Mouse (Mus musculus) CH12F3 (cell line): ENCODE data around the gene Fbxw11.
"Not testable (repeated sequence)": the region's sequence is repeated elsewhere in the genome, so short reads cannot be mapped to it uniquely, and the experiment has no call there.

Experiments
- in situ Hi-C: fragments of 300-500 bp; cut with MboI; formaldehyde crosslinking; loops from 2 replicates; pipeline ENCODE4 v1.14.3; 2020; ENCODE audit warnings: low sequenced_read_pairs

The Fbxw11 gene

DNA sequence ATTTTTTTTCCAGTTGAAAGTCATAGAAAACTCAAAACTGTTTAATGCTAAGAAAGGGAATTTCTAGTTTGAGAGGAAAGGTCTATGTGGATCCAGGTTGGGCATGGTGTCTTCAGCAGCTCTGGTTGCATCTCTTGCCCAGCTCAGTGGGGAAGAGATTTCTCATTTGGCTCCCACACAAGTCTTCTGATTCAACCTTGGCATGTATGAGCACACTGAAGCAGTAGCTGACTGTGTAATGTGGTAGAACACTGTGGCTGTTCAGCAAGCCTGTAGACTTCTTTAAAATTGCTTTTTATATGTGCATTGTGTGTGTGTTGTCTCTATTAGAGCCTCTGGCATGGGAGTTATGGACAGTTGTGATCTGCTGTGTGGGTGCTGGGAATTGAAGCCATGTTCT lies 24.5 kb downstream of the Fbxw11 start:
- in situ Hi-C loops, result no loop called here

DNA sequence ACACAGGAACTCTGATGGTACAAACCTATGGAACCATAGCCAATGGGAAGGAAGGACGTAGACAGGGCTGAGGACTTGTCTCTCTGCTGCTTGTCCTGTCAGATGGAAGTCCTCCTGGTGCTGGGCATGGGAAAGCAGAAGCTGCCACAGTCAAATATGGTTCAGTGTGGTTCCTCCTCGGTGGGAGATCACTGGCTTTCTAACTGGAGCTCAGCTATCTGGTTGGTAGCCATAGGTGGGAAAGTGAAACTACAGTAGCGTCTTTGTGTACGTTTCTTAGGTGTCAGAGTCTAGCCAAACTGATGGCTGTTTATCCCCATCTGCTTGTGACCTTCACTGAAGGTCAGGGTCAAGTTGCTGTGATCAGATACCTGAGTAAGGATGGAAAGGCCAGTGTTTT lies 29.0 kb downstream of the Fbxw11 start:
- in situ Hi-C loops, result no loop called here

DNA sequence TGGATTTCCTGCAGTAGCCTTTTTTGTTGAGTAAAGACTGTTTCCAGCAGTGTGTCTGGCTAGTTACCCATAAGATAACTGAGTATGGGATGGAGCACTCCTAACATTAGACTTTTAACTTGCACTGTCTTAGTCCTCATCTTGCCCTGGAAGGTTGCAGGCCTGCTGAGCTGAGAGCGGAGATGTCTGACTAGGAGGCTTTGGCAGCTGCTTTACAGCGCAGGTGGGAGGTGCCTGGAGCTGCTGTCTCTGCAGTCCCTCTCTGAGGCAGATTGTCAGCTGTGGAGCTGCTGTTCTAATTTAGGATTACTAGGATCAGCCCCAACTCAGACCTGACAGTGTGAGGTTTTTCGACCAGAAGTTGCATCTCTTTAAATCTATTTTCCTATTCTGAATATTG lies 34.3 kb downstream of the Fbxw11 start:
- in situ Hi-C loops, result no loop called here

DNA sequence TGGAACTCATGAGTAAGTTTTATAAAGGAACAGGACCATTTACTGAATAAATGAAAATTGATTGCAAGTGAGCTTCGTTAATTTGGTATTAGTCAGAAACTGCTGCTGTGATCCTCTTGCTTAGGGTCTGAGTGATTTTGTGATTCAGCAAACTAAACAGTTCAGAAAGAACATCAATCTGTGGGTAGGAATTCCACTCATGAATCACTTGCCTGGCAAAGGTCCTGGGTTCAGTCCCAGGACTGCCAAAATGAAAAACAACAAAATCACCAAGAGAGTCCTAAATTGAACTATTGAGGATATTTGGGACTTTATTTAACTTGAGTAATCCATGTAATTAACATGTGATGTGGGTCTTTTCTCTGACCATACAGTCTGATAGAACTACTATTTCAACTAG lies 35.3 kb downstream of the Fbxw11 start:
- in situ Hi-C loops, result no loop called here

DNA sequence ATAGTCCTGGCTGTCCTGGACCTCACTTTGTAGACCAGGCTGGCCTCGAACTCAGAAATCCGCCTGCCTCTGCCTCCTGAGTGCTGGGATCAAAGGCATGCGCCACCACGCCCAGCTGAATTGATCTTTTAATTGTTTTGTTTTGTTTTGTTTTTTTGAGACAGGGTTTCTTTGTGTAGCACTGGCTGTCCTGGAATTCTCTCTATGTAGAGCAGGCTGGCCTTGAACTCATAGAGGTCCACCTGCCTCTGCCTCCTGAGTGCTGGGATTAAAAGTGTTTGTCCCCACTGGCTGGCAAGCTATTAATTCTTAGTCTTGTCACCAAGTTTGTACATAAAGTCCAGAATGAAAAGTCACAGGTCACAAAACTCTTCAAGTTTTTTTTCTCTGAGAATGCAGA lies 36.6 kb downstream of the Fbxw11 start:
- in situ Hi-C loops, result not testable (repeated sequence)

DNA sequence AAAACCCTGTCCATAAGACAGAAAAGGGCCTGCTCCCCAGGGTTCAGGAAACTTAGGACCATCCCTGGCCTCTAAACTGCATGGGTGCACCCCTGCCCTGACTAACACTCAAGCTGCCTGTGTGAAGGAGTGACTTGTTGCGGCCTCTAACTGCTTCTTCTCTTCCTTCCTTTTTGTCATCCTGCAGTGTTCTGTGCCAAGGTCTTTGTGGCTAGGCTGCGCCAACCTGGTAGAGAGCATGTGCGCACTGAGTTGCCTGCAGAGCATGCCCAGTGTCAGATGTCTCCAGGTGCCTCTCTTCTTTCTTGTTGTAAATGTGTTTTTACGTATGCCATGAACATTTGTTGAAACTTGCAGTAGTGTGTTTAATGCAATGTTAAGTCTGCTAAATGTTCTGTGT lies 37.5 kb downstream of the Fbxw11 start:
- in situ Hi-C loops, result no loop called here

DNA sequence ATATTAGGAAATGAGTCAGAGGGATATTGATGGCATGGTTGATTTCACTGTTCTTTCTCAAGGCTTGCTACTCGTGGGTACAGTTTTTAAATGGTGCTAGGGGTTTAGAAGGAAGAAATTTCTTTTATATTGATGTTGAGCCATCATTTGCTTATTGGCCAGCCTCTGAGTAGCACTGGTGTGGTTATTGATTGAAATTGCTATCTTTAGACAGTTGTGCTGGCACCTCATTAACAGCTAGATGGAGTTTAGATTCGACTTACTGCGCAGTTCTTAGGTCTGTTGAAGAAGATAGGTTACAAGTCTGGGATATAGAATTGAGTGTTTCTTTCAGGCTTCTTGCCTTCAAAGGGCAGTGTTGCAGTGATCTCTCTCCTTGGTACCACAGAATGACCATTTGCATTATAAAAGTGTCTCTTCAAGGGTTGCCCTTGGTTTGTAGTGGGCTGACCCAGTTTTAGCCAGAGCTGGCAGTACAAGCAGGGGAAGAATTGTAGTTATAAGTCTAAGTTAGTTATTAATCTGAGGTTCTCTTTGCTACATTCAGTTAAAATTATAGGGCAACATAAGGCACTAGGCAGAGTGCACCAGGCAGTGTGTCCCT lies 38.8 kb downstream of the Fbxw11 start:
- in situ Hi-C loops, result no loop called here

DNA sequence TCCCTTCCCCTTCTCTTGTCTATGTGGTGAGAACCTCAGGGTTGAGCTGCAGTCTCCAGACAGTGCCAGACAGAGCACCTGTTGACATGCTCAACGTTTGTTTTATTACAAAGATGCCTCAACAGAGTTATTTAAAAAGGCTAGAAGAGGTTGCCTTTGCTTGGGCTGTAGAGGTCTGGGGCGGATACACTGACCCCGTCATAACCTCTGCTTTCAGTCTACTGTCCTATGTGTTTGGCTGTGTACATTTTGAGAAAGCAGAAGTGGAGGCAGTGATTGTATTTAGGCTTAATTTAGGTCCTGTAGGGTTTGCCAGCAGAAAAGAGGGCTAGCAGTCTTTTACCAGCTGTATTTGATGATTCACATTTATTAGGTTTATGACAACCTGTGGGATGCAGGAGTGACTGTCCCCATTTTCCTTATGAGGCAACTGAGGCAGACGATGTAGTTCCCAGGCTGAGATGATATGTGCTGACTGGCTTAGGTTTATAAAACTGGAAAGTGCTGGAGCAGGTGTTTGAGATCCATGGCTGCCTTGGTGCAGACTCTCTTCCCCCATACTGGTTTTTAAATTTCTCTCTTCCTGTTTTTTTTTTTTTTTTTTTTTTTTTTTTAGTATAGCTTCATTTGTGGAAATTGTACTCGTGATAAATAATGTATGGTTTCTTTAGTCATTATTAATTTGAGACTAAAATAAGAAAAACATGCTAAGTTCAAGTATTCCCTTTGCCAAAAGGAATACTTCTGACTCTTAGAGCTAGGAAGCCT lies 40.0 kb downstream of the Fbxw11 start:
- in situ Hi-C loops, result no loop called here

DNA sequence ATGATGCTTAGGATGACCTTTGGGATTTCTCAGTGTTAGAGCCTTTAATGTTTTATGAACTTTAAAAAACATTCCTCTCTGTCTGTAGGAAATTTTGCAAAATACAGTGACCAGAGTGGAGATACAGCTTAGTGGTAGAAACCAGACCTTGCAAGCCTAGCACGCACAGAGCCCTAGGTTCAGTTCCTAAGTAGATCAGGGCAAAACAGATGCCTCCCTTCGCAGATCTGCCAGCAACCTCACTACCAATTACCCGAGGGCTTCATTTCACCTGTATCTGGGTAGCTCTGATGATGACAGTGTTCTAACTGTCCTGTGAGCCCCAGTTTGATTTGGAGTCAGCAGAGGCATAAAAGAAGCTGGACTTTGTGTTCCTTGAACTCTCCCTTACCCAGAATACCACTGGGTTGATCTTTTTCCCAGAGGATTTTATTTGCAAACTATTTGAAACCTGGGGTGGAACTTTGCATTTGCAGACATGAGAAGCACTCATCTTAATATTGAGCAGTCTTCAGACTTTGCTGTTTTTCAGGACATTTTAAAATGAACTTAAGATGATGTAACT lies 42.2 kb downstream of the Fbxw11 start:
- in situ Hi-C loops, result no loop called here

DNA sequence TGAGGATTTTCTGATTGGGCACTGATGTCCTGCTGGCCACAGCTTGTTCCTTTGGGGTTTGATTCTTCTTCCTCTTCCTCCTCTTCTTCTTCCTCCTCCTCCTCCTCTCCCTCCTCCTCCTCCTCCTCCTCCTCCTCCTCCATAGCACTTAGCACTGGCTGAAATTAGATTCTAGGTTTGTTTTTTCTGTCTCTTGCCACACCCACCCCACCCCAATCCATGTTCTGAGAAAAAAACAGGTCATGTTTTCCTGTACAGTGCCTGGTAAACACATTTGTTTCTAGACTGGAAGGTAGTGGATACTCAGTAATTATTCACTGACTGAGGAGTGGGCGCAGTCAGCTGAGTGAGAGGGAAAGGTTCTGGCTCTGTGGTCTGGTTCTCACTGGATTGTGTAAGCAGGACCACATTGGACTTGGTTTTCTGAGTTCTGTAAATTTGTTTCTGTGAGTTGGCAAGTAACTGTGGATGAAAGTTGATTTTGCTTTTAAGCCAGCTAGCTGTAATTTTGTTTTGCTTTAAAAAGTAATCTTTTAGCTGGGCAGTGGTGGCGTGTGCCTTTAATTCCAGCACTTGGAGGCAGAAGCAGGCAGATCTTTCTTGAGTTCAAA lies 45.8 kb downstream of the Fbxw11 start:
- in situ Hi-C loops, result no loop called here

DNA sequence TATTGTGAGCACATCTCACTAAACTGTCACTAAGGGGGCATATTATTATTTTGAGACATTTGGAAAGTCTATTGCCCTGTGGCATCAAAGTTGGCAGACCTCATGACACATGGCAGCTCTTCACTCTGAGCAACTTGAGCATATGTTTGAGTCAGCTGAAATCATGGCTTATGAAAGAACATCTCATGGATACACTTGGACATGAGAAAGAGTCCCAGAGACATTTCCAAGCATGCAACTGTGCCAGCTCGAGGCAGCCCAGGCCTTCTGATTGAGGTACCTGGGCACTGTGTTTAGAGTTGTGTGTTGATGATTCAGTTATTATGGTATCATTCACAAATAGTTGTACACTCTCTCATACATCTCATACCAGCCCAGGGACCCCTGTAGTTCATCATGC lies 47.0 kb downstream of the Fbxw11 start:
- in situ Hi-C loops, result no loop called here

DNA sequence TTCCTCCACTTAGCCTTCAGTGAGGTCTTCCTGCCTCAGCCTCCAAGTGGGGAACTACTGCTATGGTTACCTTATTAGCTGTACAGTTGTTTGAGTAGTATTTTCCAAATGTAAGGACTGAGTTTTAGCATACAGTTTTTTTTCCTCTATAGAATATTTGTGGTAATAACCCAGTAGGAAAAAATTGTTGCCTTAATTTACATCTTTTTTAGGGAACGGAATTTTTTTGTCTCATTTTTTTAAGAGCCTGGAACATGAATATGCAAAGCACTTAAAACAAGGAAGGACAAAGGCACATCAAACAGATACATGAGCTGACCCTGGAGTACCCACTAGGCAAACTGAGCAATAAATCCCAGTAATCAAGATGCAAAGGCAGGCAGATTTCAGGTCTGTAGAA lies 50.3 kb downstream of the Fbxw11 start:
- in situ Hi-C loops, result no loop called here

DNA sequence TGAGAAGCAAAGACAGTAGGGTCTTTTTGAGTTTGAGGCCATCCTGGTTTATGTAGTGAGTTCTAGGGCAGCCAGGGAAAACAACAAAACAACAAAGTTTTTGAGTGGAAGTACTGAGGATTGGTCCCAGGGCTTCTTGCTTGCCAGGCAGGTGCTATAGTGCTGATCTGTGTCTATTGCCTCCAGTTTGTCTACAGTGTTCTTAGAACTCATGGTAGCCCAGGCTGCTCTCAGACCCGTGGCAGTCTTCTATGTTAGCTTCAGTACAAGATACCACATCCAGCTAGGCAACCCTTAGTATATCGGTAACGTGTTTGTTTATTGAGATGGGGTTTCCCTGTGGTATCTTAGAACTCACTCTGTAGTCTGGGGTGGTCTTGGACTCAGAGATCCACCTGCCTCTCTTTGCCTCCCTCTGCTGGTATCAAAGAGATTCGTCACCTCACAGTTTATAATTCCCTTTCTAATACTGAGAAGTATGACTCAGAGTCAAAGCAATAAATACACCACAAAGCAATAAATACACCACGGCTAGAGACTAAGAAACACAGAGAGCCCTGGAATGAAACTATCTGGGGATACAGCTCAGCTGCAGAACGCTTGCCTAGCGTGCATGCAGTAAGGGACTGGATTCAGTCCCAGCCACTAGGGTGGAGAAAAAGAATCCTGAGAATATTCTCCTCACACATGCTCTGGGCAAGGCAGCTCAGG lies 51.1 kb downstream of the Fbxw11 start:
- in situ Hi-C loops, result no loop called here

DNA sequence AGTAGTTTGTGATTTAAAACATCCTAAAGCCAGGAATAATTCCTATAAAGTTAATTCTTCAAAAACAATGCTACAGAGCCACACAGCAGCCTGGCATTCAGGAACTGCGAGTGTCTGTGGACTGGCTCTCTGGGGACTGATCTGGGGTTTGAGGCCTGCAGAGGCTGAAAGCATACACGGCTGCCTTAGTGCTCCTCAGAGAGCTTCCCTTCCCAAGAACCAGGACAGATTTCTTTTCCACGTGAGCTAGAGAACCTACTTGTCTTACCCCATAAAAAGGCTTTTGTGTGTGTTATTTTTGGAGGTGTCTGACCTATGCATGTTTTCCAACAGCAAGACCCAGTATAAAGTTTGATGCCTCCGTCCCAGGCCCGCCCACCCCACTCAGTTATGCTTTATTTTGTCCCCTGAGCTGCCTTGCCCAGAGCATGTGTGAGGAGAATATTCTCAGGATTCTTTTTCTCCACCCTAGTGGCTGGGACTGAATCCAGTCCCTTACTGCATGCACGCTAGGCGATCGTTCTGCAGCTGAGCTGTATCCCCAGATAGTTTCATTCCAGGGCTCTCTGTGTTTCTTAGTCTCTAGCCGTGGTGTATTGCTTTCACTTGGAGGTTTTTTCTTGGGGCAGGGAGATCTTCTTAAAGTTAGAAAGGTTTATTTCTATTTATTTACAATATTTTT lies 51.9 kb downstream of the Fbxw11 start:
- in situ Hi-C loops, result not testable (repeated sequence)

DNA sequence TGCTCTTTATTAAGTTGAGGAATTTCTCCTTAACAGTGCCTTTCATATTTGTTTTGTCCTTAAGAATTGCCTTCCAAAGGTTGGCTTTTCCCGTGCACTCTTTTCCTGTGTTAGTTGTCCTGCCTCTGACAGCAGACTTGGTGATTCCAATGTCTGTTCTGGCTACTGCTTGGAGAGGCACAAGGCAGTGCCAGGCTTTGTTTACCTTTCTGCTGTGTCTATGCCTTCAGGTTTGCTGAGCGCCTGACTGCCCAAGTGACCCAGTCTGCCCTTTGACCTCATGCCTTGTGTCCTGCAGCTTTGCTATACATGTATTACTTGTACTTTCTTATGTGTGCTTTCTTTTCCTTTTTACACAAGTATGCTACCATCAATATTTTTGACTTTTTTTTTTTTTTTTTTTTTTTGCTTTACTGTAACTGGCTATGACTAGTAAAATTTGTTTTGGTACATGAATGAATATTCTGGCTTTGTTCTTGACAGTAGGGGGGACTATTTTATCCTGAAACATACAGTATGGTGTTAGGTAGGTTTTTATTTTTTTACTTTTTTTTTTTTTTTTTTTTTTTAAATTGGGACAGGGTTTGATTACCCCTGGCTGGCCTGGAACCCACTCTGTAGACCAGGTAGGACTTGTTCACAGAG lies 54.0 kb downstream of the Fbxw11 start:
- in situ Hi-C loops, result no loop called here

DNA sequence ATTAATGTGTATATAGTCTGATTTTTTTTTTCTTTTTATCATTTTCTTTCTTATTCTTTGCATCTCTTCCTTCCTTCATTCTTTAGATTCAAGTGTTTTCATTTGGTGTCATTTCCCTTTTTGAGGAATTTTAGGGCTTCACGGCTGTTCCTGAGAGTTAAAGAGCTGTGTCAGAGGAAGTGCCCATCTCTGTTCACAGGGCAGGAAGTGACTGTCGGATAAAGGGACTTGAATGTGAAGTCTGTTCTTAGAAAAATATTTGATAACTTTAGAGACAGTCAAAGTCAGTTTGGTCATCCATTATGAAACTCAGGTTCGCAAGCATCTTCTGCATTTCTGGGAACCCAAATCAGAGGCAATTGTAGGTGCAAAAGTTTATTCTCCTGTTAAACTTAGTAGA lies 55.2 kb downstream of the Fbxw11 start:
- in situ Hi-C loops, result no loop called here

DNA sequence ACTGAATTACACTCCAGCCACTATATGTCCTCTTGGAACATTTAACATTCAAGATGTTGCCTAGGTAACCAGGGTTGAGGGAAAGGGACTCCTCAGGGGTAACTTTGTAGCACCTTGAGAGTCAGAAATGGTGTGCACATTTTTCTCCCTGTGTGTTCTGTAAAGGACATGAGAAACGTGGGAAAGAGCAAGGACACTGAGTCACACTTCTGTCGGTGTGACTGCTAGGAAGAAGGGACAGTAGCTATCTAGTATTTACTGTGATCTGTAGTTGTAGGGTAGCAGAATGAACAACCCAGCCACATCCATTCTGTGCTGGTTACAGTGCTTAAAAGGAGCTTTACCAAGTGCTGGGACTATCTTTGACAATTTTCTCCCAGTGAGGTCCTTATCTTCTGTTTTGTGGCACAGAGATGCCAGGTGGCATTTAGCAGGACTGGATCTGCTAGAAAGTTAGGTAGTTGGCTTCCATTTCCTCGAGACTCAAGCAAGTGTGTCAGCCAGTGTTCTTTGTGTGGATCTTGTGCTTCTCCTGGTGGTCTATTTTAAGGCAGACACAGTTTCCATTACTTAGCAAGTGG lies 57.5 kb downstream of the Fbxw11 start:
- in situ Hi-C loops, result no loop called here

DNA sequence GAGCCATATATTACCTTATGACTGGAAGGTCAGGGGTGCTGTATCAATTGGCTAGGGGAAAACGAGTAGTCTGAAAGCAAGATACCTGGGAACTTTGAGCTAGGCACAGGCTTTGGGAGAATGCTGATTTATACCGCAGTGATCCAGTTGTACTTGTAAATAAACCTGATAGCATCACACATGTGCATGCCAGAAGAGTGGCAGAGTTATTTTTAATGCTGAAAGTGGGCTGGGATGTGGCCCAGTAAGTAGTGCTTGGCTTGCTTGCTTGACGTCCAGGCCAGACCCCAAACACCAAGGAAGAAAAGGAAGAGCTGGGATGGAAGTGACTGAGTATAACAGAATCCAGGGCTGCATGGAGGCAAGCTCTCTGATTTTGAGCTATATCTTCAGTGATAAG lies 59.0 kb downstream of the Fbxw11 start:
- in situ Hi-C loops, result no loop called here

DNA sequence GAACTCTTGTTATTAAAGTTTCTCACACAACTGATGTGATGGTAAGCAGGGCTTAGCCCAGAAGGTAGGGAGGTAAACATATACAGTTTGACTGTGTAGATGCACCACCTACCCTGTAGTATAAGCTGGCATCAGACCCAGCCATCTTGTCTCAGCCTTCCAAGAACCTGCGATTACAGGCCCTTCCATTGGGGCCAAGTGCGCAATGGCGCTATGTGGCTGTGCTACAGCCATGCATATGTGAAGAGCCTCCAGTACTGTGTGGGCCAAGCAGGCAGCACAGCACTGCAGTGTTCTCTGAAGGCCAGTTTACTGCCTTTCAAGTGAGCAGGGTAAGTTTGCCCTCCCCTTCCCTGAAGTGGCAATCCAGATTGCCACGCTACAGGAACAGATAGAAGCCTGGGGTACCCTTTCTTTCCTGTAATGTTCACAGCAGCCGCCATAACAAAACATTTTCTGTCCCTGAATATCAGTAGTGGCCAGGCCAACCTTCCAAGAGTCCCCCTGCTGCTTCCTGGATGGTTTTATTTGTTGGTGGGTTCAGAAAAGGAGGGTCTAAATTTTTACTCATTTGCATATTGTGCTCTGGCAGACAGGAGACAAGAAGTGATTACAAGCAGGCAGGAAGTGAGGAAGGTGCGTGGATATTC lies 61.8 kb downstream of the Fbxw11 start:
- in situ Hi-C loops, result no loop called here
